32 mouse cellular contexts compared by ENCODE assay signal in genomic region chrX:12503581-12503980, GRCm38 (mm10).
"Had no signal": no experiment of that assay in that cellular context is flagged by ENCODE, and none has a peak within 500 bp of the region (broad histone marks: within the 10 kb centered on the region; RNA-seq: fewer than 3 reads in every experiment).

No protein-coding gene starts in this region.

- H3K9ac ChIP-seq: heart, embryonic 12.5 days; heart, embryonic 13.5 days; heart, embryonic 15.5 days; hindbrain, embryonic 12.5 days; hindbrain, embryonic 13.5 days; hindbrain, embryonic 14.5 days; hindbrain, embryonic 15.5 days; intestine, embryonic 15.5 days; kidney, embryonic 15.5 days had no signal

- DNase-seq: heart, postnatal 10 days; heart, postnatal 14 days; heart, postnatal 36 days; heart, postnatal 4 days; kidney, adult 11 months; kidney, adult 18-20 months; kidney, adult 8-10 months; kidney, postnatal 10 days; kidney, postnatal 14 days; kidney, postnatal 25 days; kidney, postnatal 4 days; layer of hippocampus, adult 9-11 months; layer of hippocampus, postnatal 36 days had no signal

- H3K9me3 ChIP-seq: heart, embryonic 10.5 days; heart, embryonic 12.5 days; heart, embryonic 13.5 days; heart, embryonic 15.5 days; hindbrain, embryonic 10.5 days; hindbrain, embryonic 12.5 days; hindbrain, embryonic 13.5 days; hindbrain, embryonic 15.5 days; intestine, embryonic 15.5 days; kidney, embryonic 15.5 days had no signal

- H3K36me3 ChIP-seq: heart, embryonic 10.5 days; heart, embryonic 12.5 days; heart, embryonic 13.5 days; heart, embryonic 15.5 days; hindbrain, embryonic 10.5 days; hindbrain, embryonic 12.5 days; hindbrain, embryonic 13.5 days; hindbrain, embryonic 15.5 days; intestine, embryonic 15.5 days; kidney, embryonic 15.5 days had no signal

- ATAC-seq: hindbrain, embryonic 16.5 days; hindbrain, postnatal 0 days; inflammation-experienced regulatory T-cells, adult 6 months; intestine, embryonic 15.5 days; intestine, embryonic 16.5 days; intestine, postnatal 0 days had no signal

- H3K27ac ChIP-seq: heart, embryonic 10.5 days; heart, embryonic 13.5 days; heart, embryonic 15.5 days; hindbrain, embryonic 10.5 days; hindbrain, embryonic 12.5 days; hindbrain, embryonic 13.5 days; hindbrain, embryonic 14.5 days; hindbrain, embryonic 15.5 days; hindbrain, postnatal 0 days; intestine, embryonic 15.5 days; kidney, embryonic 15.5 days; kidney, postnatal 0 days; layer of hippocampus, adult 2 months had no signal

- H3K4me1 ChIP-seq: heart, embryonic 10.5 days; heart, embryonic 12.5 days; heart, embryonic 13.5 days; heart, embryonic 15.5 days; hindbrain, embryonic 10.5 days; hindbrain, embryonic 12.5 days; hindbrain, embryonic 13.5 days; hindbrain, embryonic 15.5 days; intestine, embryonic 15.5 days had no signal

- H3K4me3 ChIP-seq: heart, embryonic 10.5 days; heart, embryonic 12.5 days; heart, embryonic 13.5 days; heart, embryonic 15.5 days; hindbrain, embryonic 10.5 days; hindbrain, embryonic 12.5 days; hindbrain, embryonic 13.5 days; hindbrain, embryonic 15.5 days; intestine, embryonic 15.5 days; kidney, embryonic 15.5 days; layer of hippocampus, adult 2 months had no signal

- H3K27me3 ChIP-seq: hindbrain, embryonic 12.5 days; hindbrain, embryonic 13.5 days; hindbrain, embryonic 15.5 days; intestine, embryonic 15.5 days had no signal

- H3K4me2 ChIP-seq: heart, embryonic 11.5 days; heart, embryonic 12.5 days; heart, embryonic 13.5 days; heart, embryonic 15.5 days; hindbrain, embryonic 12.5 days; hindbrain, embryonic 13.5 days; hindbrain, embryonic 14.5 days; hindbrain, embryonic 15.5 days; intestine, embryonic 15.5 days; kidney, embryonic 15.5 days had no signal
